Mouse (Mus musculus): ENCODE data around the gene Ly6g5b.

Gene Ly6g5b

DNA sequence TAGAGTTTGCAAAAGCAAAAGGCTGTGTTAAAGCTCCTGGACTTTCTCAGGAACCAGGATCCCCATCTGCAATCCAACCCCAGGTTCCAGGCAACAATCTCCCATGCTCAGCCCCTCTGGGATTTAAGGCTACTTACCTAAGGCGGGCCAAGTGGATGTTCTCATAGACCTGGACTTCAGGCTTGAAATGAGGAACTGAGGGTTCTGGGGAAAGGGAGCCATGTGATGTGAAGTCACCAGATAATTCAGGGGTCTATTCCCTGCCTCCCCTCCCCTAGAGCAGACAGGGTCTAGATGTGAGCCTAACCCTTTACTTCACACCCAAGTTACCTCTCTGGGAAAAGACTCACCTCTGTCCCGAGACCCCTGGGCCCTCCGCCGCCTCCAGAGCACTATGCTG, 34.5 kb downstream of the Ly6g5b start:
- no peak for DNase-seq (ENCODE audit: extremely low spot score, low spot score)

DNA sequence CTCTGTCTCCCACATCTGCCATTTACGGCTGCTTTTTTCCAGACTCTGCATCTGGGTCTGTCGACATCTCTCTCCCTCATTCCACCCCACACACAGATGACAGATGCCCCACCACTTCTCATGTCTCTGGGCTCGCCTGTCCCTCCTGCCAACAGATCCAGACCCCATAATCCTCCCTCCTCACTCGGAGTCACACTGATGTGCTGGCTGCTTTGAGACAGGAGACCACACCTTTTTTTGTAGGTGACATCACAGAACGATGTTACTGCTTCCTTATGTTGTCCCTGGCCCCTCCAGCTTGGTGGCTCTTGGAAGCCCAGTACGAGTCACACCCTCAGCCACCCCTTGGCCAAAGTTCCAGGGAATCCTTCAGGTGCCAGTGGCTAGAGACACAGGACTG, 35.0 kb downstream of the Ly6g5b start:
- DNase-seq (ENCODE audit: extremely low spot score, low spot score): no peak

DNA sequence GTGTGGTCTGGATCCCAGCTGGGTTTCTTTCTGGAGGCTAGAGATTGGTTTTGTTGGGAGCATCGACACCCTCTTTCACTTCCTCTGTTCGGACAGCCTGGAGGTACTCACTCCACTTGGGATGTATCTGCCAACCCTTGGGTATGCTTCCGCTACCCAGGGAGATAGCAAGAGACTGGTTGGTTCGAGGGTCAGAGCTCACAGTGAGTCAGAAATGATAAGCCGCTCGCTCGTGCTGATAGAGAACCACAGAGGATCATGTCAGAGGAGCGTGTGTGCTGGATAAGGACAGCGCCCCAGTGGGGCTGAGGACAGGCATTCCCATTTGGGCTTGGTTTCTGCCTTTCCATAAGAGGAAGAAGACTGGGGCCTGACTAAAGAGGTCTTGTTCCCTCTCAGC, 35.5 kb downstream of the Ly6g5b start:
- no peak for DNase-seq (ENCODE audit: extremely low spot score, low spot score)

DNA sequence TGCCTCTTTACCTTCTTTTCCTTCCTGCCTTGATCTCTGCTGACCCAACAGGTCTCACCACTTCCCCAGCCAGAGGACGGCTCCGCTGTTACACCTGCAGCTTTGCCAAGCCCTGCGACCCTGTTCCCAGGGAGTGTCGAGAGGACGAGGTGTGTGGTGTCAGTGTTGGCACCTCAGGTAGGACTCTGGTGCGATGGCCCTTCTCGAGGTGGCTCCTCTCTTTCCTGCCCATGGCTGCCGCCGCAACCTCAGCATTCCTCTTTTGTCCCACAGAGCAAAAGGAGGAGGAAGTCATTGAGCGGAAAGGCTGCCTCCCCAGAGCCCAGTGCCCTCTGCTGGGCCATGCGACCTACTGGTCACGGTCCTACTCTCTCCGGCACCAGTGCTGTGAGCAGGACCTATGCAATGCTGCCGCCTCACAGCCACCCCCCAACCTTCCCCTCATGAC, 37.4 kb downstream of the Ly6g5b start, which contains the start of gene Ly6g6d:
TSS of gene Ly6g6d (minus strand) at position 280 of the 448 bp plus-strand sequence.
- DNase-seq (ENCODE audit: extremely low spot score, low spot score): peak; percentile 37

DNA sequence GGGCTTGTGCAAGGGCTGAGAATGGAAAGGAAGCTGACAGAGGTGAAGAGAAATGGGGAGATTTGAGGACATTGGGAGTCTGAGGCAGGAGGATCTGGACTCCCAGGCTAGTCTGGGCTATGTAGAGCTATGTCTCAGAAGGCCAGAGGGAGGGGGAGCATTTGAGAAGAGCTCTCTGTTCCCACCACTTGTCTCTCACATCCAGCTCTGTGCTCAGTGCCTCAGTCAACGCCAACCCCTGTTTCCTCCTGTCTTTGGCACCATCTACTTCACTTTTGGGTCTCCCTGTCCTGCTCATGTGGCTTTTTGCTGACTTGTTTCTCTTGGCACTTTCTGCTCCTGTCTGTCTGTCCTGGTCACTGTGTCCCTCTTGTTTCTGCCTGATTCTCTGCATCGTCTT, 37.9 kb downstream of the Ly6g5b start:
- no peak for DNase-seq (ENCODE audit: extremely low spot score, low spot score)

DNA sequence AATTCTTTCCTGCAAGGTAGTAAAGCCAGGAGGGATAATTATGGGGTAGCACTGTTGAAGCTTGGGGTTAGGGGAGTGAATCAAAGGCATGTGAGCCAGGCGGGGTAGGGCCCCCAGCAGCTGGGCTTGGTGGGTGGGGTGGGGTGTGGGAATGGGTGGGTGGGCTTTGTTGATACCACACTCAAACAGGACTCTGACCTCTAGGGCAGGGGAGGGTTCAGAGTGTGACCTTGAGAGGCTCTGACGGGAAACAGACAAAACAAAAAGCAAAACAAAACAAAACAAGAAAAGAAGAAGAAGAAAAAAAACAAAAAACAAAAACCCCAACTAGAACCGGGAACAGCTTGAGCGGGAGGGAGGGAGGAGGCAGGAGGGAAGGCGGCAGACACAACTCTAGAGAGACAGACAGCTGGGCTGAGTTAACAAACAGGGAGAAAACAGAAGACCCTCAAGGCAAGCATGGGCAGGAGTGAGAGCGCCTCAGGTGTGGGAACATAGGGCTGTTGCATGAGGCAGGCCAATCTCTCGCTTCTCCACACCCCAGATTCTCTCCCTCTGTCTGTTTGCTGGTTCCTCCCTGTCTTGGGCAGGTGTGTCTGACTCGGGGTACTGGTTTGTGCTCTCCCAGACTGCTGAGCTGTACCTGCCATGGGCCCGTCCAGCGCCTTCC, 38.6 kb downstream of the Ly6g5b start, which contains the start of gene Ly6g6e:
TSS of gene Ly6g6e (plus strand) at position 396 of the 670 bp plus-strand sequence.
- DNase-seq (ENCODE audit: extremely low spot score, low spot score): no peak

DNA sequence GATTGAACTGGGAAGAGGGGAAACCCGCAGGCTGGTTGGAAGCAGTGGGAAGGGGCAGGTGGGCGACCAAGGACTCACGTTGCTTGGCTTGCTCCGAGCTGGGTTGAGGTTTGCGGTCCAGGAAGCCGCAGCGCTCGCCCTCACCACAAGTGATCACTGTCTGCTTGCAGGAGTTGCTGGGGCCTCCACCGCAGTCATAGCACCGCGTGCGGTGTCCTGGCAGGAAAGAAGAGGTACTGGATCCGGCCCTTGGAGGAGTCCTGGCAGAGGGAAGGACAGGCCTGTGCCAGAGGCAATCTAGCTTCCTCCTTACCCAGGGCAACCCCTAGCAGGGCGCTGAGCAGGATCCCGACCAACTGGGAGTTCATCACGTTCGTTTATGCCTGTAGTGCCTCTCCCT, 41.1 kb downstream of the Ly6g5b start:
- DNase-seq (ENCODE audit: extremely low spot score, low spot score): no peak

DNA sequence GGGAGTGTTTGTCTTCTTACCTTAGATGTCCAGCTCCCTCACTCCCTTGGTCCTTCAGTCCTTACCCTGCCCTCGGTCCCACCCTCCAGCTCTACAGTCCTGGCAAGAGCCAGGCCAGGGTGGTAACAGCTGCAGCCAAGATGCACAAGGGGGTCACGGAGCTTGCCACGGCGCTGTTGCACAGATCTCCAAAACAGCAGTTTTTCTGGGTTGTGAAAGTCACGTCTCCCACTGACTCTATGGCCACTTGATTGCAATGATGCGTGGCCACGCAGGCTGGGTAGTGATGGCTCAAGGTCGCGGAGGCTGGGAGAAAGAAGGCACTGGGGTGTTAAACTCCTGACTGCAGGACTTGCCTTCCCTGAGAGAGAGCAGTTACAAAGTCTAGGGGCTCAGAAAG, 43.8 kb downstream of the Ly6g5b start:
- DNase-seq (ENCODE audit: extremely low spot score, low spot score): no peak

DNA sequence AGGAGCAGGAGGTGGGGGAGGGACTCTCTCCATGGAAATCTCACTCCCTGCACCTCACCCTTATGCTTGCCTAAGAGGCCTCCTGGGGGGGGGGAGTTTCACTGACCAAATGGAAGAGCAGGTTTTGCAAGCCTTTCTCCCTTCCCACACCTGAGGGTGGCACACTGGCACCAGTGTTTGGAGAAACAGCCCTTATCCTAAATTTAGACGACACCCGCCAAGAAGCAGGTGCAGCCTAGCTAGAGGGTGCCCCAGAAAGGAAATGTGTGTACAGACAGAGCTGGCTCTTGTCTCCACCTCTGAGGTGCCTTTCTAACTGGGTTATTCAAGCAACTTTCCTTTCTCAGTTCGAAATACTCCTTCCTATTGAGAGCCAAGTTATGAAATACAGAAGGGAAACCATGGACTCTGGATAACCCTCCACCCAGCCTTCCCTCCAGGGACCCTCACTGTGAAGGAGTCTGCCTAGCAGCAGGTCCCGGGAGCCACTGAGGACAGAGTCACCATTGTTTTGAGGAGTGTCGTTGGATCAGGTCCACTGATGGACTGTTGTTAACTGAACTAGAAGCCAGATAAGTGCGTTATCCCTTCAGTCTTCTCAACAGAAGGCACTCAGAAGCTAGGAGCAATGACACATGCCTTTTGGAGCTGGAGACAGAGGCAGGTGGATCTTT, 44.5 kb downstream of the Ly6g5b start:
- DNase-seq (ENCODE audit: extremely low spot score, low spot score): no peak

DNA sequence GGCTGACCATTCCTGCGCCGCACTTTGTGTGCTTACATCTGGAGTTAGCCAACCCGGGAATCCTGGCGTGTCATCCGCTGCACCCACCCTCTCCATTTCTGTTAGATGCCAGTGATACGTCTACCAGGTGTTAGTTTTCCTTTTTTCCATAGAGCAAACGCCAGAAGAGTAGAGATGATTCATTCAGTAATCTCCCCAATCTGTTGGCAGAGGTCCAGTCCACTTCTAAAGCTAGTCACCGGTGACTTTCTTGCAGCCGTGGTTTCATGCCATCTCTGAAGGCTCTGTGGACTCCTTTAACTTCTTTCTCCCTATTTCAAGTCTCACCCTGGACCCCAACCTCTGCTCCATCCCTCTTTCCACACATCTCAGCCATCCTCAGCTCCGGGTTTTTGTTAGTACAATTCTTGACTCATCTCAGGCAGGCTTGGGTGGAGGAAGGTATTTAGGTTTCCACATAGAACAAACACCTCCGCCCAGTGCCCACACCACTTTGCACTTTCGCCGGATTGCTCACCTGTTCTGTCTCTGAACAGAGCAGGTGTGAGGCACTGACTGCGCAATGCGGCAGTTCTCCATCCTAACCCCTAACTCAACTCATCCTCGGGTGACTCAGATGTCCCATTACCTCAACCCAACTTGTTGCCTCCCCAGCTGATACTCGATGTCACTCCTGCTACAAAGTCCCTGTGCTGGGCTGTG, 46.9 kb downstream of the Ly6g5b start:
- no peak for DNase-seq (ENCODE audit: extremely low spot score, low spot score)

DNA sequence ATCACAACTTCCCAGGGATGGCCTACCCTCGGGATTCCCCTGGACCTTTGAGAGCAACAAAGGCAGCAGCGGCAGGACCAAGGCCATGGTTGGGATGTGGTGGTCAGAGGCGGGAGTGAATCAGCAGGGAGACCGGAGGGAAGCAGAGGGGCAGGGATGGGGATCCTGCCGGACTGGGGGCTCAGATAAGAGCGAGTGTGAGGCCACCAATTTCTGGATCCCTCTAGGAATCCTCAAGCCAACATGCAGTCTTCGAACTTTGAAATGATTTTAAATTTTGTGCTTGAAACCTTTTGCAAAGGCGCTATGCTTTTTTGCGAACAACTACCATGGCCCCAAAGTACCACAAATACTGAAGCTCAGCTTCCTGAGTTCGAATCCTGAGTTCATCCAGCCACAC, 49.1 kb downstream of the Ly6g5b start, which contains the start of gene Mpig6b:
TSS of gene Mpig6b (minus strand) at position 101 of the 400 bp plus-strand sequence.
- no peak for DNase-seq (ENCODE audit: extremely low spot score, low spot score)

DNA sequence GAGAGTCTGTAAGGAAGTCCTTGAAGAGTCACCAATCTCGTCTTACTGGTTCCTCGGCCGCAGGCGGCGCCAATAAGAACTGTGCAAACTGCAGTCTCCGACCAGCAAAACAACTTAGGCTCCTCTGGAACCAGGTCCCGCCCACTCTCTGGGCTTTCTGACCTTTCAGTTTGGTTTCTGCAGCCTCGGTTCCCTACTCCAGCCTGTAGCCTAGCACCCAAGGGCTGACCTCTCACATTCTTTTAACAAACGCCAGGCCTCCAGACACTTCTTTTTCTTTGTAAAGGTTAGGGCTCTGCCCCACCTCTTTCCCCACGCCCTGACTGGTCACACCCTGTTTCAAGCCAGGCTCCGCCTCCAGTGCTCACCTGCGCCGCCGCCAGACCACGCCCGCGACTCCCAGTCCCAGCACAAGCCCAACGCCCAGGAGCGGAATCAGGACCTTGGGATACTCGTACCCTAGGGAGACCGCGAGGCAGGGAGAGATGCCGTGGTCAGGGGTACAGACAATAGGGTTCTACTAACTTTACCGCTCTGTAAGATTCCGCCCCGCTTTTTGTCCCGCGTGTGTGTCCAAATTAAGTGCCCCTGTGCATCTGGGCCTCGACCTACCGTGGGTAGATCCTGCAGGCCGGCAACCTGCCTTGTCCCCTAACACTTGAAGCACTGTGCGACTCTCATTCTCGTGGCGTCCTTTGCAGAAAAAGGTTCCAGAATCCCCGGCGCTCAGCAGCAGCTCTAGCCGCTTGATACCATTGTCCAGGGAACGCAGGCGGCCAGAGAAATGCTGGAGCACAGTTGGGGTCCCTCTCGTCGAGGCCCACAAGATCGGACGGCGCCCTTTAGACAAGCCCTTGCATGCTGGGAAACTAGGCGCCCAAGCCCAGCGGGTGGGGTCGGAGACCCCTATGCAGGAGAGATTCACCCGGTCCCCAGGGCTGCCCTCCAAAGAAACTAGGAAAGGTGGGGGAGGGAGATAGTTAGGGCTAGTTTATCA, 50.0 kb downstream of the Ly6g5b start, which contains the start of gene Ly6g6c:
TSS of gene Ly6g6c (plus strand) at position 438 of the 997 bp plus-strand sequence.
- DNase-seq (ENCODE audit: extremely low spot score, low spot score): peak; percentile 58

DNA sequence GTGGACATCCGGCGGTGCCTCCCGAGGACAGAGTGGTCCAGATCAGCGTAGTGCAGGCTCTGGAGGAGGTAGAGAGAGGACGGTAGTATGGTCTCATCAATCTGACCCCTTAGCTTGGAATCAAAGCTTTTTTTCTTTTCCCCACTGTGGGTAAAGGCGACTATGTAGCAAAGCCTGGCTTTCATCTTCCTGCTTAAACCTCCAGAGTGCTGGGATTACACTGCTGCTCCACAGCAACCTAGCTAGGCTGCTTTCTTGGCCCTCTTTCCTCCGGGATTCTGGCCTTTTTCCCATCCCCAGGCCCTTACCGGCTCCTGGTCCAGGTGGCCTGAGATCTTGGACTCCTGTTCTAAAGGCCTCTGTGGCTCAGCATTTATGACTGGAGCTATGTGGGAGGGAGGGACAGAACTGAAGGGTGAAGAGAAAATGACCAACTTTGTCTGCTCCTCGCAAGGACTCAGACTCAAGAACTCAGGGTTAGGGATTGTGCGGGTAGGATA, 50.8 kb downstream of the Ly6g5b start:
- DNase-seq (ENCODE audit: extremely low spot score, low spot score): no peak

Data from neural tube, embryonic 10.5 days (tissue).